Mouse (Mus musculus): ENCODE measurements around the gene Lmcd1.
"Not testable (repeated sequence)": the region's sequence is repeated elsewhere in the genome, so short reads cannot be mapped to it uniquely, and the experiment has no call there.

- not testable (repeated sequence) for TF ChIP-seq CTCF (IDR thresholded peaks at IDR 0.05; ENCODE audit: borderline replicate concordance, extremely low read depth, insufficient read depth, insufficient read length); POLR2A (IDR thresholded peaks at IDR 0.05; ENCODE audit: borderline replicate concordance, extremely low read depth, insufficient read depth, insufficient read length, poor library complexity, severe bottlenecking)
Measured at GRCm38 (mm10) chr6:112253943-112254342, 19.6 kb upstream of the Lmcd1 start.

Measured in brain, embryonic 14.5 days (tissue).